Mouse (Mus musculus) thymus, postnatal 14 days (tissue): ENCODE measurements around the gene Kcnj15.
A peak's percentile ranks its signal among the peaks of the same experiment; 100 is the strongest.

Experiments
- DNase-seq: peaks from one replicate; pipeline ENCODE4 v3.0.0; 2021

Kcnj15 gene

DNA sequence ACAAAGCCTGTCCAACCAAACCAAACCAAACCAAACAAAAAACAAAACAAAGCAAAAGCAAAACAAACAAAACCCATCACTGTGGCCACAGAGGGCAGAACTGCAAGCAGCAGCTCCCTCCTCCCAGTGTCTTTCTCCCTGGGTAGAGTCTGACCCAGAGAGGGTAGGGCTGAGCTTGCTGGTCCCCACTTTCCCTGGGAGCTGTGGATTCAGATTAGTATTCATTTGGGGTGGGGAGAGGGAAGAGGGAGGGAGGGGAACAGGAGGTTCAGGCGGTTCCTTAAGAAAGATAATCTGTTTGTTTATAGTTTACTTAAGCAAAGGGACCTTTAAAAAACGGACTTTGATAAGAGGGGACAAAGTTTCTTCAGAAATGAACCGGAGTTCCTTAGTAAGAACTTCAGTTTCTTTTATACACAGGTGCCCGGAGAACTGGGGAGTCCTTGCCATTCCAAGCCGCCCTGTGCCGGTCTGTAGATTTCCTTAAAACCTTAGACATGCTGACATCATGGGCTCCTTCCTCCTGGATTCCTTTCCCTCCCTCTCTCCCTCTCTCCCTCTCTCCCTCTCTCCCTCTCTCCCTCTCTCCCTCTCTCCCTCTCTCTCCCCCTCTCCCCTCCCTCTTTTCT, at the start of gene Kcnj15:
Gene Kcnj15, plus strand, starts transcription at position 293 of the 629 bp plus-strand sequence.
- no peak for DNase-seq

DNA sequence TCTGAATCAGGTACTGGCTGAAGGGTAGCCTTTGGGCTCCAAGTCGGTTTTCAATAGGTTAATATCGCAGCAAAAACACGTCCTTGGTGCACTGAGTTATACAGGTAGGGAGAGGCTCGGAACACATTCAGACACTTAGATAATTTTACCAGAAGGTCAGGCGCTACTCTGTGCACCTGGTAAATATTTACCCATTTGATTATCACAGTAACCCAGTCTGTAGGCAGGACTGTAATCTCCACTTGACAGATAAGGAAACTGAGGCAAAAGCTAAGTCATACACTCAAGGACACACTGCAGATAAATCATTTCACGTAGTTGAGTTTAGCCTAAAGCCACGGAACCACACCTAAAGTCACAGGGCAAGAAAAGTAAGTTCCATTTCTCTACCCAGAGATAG, 49.1 kb upstream of the Kcnj15 start:
- DNase-seq, result no peak

DNA sequence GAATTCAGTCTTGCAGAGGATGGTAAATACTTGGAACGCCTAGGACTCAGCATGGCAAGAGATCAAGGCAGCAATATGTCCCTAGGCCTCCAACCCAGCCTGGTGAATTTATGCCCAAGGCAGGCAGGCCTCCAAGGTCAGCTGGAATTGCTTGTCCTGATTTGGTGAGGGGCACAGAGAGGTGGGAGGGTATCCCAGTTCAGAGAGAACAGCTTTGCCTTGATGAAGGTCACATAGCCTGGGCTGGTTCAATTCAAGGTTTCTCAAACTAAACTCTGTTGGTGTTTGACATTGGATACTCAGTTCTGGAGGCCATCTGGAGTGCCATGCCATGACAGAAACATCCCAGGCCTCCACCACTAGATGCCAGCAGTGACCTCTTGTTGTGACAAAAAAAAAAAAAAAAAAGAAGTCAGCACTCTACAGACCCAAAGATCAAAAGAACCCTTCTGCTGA, 48.3 kb upstream of the Kcnj15 start:
- no peak for DNase-seq

GRCm38 (mm10) chr16:95214251-95215197, 42.8 kb upstream of the Kcnj15 start:
- no peak for DNase-seq

DNA sequence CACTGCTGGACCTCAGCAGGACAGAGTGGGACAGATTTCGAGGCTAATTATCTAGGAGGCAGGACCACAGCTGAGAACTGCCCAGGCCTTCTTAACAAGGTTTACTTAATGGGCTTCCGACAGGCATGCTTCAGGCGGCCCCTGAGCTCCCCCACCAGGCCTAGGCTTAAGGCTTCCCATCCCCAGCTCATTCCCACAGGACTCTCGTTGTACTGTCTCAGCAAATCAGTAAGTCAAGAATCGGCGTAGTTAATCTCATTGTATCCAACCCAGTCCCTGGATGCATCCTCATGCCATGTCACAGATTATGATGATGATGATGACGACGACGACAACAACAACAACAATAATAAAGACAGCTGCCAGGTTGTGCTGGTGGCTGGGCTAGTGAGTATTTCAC, 41.6 kb upstream of the Kcnj15 start:
- DNase-seq, result no peak

GRCm38 (mm10) chr16:95216346-95216745, 41.0 kb upstream of the Kcnj15 start:
- no peak for DNase-seq

GRCm38 (mm10) chr16:95216824-95217223, 40.5 kb upstream of the Kcnj15 start:
- no peak for DNase-seq

DNA sequence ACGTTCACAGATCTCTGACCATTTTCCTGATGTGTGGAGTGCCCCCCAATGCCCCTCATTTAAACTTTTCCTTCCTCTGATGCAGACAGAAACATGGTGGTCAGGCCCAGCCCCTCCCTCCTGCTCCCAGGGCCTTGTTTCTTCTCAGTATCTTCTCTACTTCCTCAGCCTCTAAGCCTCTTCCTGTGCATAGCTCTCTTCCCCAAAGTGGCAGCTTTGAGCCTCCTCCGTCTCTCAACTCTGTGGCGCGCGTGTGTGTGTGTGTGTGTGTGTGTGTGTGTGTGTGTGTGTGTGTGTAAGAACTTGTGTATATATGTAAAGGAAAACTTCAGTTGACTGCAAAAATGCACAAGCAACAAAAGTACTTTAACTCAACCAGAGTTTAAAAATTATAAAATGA, 38.6 kb upstream of the Kcnj15 start:
- DNase-seq, result peak; percentile 33

GRCm38 (mm10) chr16:95219459-95219858, 37.9 kb upstream of the Kcnj15 start:
- DNase-seq, result no peak

GRCm38 (mm10) chr16:95221051-95221450, 36.3 kb upstream of the Kcnj15 start:
- no peak for DNase-seq

DNA sequence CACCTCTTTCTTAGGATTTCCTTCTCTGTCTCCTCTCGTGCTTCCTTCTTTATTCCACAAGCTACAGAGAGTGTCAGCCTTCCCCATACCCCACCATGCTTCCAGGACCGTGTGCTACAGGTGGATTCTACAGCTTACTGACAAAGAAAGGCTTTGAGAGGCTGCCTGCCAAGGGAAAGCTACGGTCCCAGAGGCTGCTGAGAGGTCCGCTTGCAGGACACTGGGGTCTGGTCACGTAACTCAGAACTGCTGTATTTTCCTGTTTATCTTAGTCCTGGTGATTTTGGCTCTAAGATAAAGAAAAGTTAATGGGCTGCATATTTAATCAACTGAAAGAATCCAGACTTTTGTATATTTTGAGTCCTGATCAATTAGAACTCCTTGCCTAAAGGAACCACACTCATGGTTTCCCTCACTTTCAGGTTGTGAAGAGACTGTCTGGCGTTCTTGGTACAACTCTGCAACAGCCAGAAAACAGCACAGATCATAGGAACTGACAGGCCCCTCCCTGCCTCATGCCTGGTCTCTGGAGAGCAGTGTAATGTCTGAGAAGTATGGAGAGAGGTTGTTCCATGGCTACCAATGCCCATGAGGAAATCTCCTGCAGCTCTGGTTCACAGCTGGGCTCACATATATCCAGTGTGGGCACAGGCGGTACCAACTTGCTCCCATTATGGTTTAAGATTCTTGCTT, 35.2 kb upstream of the Kcnj15 start:
- no peak for DNase-seq

DNA sequence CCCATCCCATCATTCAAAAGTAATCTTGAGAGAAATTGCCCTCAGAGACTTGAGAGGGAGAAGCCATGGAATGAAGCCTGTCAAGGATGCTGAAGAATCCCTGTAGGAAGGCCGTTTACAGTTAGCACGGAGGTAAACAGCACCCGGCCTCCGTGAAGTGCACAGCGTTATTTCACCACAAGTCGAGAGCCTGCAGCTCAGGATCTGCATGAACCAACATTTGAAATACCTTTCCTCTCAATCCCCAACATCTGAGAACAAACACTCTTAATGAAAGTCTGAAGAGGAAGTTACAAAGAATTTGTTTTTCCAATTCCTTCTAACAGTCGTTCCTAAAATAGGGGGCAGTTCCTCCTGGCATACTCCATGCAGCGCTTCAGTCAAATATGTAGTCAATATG, 33.9 kb upstream of the Kcnj15 start:
- no peak for DNase-seq

DNA sequence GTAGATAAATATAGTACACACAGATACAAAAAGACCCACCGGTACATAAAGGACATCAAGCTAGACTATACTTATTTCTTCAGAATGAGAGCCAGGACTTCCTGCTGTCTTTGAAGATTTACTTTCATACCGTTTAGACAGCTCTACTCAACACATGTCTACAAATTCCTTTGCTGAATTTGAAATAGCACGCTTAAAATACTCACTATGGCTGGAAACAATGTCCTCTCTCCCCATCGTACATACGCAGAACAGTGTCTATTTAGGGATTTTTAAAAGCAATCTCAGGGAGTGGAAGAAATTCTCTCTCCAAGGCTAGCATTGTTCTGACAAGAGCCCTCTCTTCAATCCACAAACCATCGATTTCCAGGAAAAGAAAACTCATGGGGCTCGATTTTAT, 32.1 kb upstream of the Kcnj15 start:
- DNase-seq, result no peak

- no peak for DNase-seq
Measured at GRCm38 (mm10) chr16:95231768-95232167, 25.6 kb upstream of the Kcnj15 start.

DNA sequence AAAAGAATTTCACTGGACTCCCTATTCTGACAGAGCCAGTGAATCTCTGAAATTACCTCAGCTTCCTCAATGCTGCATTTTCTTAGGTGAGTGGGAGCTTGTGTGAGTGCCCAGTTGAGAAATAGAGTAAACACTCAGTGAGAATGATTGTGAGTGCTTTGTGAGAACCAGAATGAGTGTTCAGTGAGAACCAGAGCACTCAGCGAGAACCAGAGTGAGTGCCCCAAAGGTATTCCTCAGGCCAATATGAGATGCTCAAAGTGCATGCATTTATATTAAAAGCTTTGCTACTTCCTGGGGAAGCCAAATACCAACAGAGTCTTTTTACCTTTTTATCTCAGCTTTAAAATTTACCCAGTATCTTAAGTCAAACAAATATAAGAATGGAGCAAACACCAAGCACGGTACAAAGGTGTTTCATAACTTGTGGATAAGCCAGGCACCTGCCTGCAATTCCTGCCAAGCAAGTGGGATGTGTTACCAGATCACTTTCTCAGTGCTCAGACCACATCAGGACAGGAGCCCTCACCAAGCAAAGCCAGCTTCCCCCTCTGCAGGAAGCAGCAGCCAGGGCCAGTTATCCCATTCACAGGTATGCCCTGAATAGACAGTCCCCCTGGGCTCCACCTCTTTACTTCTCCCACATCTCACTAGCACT, 22.3 kb upstream of the Kcnj15 start:
- DNase-seq, result no peak

DNA sequence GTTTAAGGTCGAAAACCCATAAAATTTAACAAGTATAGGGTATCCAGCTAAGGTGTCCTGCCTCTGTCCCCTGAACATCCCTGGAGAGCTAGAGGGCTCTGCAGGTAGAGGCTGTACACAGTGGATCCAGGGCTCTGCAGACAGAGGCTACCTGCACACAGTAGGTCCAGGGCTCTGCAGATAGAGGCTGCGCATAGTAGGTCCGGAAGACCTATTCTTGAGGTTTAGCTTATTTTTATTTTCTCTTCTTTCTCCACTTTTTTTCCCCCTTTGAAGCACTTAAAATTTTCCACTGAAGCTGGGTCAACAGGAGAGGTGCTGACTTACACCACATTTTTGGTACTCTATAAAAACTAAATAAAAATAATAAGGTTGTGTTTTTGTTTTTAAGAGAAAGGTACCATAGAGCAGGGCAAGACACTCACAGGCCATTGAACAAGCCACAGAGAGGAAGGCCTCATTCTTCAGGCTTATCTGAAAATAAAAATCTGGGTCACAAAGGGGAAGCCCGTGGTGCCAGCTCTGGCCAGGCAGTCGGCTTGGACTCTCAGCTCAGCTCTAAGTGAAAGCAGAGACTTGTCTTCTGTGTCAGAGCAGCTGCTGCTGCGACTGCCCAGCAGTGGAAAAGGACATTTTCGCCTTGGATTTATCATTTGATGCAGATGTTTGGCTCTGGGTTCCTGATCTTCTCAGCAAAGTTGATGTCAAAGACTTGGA, 18.0 kb upstream of the Kcnj15 start:
- no peak for DNase-seq

DNA sequence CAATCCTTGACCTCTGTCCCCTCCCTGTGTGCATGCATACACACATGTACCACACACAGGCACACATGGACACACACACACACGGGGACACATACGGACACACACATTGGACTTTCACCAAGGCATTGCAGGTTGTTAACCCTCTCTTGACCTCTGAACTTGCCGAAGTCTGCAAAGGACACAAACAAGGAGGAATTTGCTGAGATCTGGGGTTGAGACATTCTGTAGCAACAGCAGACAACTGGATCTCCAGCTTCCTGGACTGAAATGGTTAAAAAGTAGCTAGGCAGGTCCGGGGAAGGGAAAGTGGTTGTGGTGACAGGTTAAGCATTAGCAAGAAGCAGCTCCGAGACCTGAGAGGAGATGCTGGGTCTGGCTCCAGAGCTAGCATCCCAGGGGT, 16.7 kb upstream of the Kcnj15 start:
- DNase-seq, result no peak

DNA sequence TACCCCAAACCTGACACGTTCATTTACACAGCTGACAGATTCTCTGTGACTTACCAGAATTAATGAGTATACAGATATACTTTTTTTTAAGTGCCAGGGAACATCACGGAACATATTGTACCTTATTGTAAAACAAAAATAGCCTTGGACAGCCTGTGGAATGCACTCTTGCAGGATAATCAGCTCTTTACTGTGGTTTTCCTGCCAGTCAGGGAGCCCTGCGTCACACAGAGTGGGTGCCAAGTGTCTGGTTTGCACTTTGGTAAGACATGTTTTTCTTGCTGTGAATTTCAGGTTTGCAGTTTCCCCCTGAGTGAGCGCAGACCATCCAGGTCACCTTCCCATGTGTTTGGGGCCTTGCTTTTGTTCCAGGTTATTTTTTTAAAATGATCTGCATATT, 15.8 kb upstream of the Kcnj15 start:
- DNase-seq, result no peak

GRCm38 (mm10) chr16:95242114-95242513, 15.2 kb upstream of the Kcnj15 start:
- no peak for DNase-seq

- no peak for DNase-seq
Measured at GRCm38 (mm10) chr16:95243401-95243800, 14.0 kb upstream of the Kcnj15 start.

- DNase-seq, result no peak
Measured at GRCm38 (mm10) chr16:95244626-95245303, 12.6 kb upstream of the Kcnj15 start.

GRCm38 (mm10) chr16:95245499-95245898, 11.9 kb upstream of the Kcnj15 start:
- no peak for DNase-seq
